Mouse (Mus musculus) myocyte (in vitro differentiated cells): ENCODE data around the gene H60c. TPM values are rescaled to one million over a fixed set of nuclear protein-coding genes. Genes with fewer than 3 reads are reported as not detected.

Experiments used
- H3K27me3 ChIP-seq: one replicate; pipeline ENCODE4 v1.6.1; 2011; ENCODE audit not compliant: control insufficient read depth, insufficient read depth, insufficient read length
- H3K36me3 ChIP-seq: one replicate; pipeline ENCODE4 v1.6.1; 2011; ENCODE audit not compliant: control insufficient read depth, insufficient read depth
- H3K4me2 ChIP-seq: one replicate; pipeline ENCODE4 v1.6.1; 2011; ENCODE audit warnings: low read depth, control low read depth
- H3K4me3 ChIP-seq: one replicate; pipeline ENCODE4 v1.5.1; 2011; ENCODE audit warnings: mild to moderate bottlenecking, control low read depth, moderate library complexity
- H3K79me2 ChIP-seq: one replicate; pipeline ENCODE4 v1.6.1; 2011; ENCODE audit not compliant: control insufficient read depth, insufficient read depth
- H3ac ChIP-seq: one replicate; pipeline ENCODE4 v1.6.1; 2011; ENCODE audit not compliant: control insufficient read depth, insufficient read length
- CEBPB ChIP-seq: IDR thresholded peaks from 2 replicates; pipeline ENCODE4 v1.6.1; 2011; ENCODE audit warnings: mild to moderate bottlenecking, moderate library complexity; ENCODE audit not compliant: poor library complexity, insufficient read depth, severe bottlenecking
- E2F4 ChIP-seq: IDR thresholded peaks from one replicate; pipeline ENCODE4 v1.6.1; 2011; ENCODE audit warnings: mild to moderate bottlenecking, control low read depth, moderate library complexity; ENCODE audit not compliant: insufficient read depth
- MAX ChIP-seq: IDR thresholded peaks from one replicate; pipeline ENCODE4 v1.6.1; 2011; ENCODE audit warnings: low read depth, mild to moderate bottlenecking, control low read depth
- MYOD1 ChIP-seq, 3 experiments: IDR thresholded peaks; one replicate each; pipeline ENCODE4 v1.6.1; 2011; ENCODE audit warnings: control low read depth in 2 of 3, low read depth in 2 of 3, mild to moderate bottlenecking in 2 of 3, moderate library complexity in 1 of 3; ENCODE audit not compliant: insufficient read length in 2 of 3, control insufficient read depth in 1 of 3
- MYOG ChIP-seq, 3 experiments: IDR thresholded peaks; one replicate each; pipeline ENCODE4 v1.6.1; 2011; ENCODE audit warnings: control low read depth in 2 of 3, low read depth in 2 of 3, mild to moderate bottlenecking in 2 of 3; ENCODE audit not compliant: insufficient read length in 2 of 3, control insufficient read depth in 1 of 3, insufficient read depth in 1 of 3
- POLR2A ChIP-seq: IDR thresholded peaks from one replicate; pipeline ENCODE4 v1.6.1; 2011; ENCODE audit warnings: low read depth, mild to moderate bottlenecking, control low read depth, moderate library complexity; ENCODE audit not compliant: insufficient read length
- POLR2AphosphoS2 ChIP-seq: IDR thresholded peaks from one replicate; pipeline ENCODE4 v1.6.1; 2011; ENCODE audit warnings: low read depth, control low read depth; ENCODE audit not compliant: insufficient read length
- REST ChIP-seq: IDR thresholded peaks from one replicate; pipeline ENCODE4 v1.6.1; 2011; ENCODE audit warnings: mild to moderate bottlenecking, control low read depth, moderate library complexity; ENCODE audit not compliant: insufficient read depth, insufficient read length
- SRF ChIP-seq: IDR thresholded peaks from one replicate; pipeline ENCODE4 v1.6.1; 2011; ENCODE audit warnings: low read depth; ENCODE audit not compliant: control insufficient read depth, insufficient read length
- TCF12 ChIP-seq: IDR thresholded peaks from one replicate; pipeline ENCODE4 v1.6.1; 2011; ENCODE audit warnings: mild to moderate bottlenecking, control low read depth; ENCODE audit not compliant: poor library complexity, insufficient read depth, severe bottlenecking
- TCF3 ChIP-seq: IDR thresholded peaks from one replicate; pipeline ENCODE4 v1.6.1; 2011; ENCODE audit warnings: low read depth, control low read depth; ENCODE audit not compliant: insufficient read length
- USF1 ChIP-seq: IDR thresholded peaks from one replicate; pipeline ENCODE4 v1.6.1; 2011; ENCODE audit warnings: low read depth, mild to moderate bottlenecking, control low read depth, moderate library complexity
- polyA plus RNA-seq: library from polyadenylated mRNA; unstranded; fragments of >200 nt; fragmentation: generic; extraction: Trizol; gene quantifications from one replicate; pipeline ENCODE4 v1.2.1, GENCODE M21; 2012; ENCODE audit warnings: missing spikeins

Gene H60c
- polyA plus RNA-seq, 1 experiment = not detected

- Histone ChIP-seq H3ac (no peak overlapping the region), H3K4me2 (no peak overlapping the region), H3K27me3 (no peaks in the 10 kb centered on the region), H3K36me3 (no peaks in the 10 kb centered on the region), H3K79me2 (no peaks in the 10 kb centered on the region), H3K4me3 (no peak overlapping the region)
- no peak for TF ChIP-seq MAX
- TF ChIP-seq CEBPB = no peak
- peak; percentile 56 for TF ChIP-seq USF1
- peak in 1 of 3 experiments; percentile 27 for TF ChIP-seq MYOG (IDR thresholded peaks at IDR 0.05; ENCODE audit: control insufficient read depth in 1 of 3, insufficient read depth in 1 of 3, insufficient read length in 2 of 3, low read depth in 2 of 3)
- TF ChIP-seq TCF12 = no peak
- peak in 1 of 3 experiments; percentile 58 for TF ChIP-seq MYOD1 (IDR thresholded peaks at IDR 0.05; ENCODE audit: control insufficient read depth in 1 of 3, insufficient read length in 2 of 3, low read depth in 2 of 3)
- TF ChIP-seq POLR2AphosphoS2 = no peak
- TF ChIP-seq SRF = no peak
- TF ChIP-seq POLR2A = no peak
- TF ChIP-seq TCF3 = no peak
- no peak for TF ChIP-seq REST
- TF ChIP-seq E2F4 = no peak
These were observed 13.5 kb upstream of the H60c start for GRCm38 (mm10) chr10:3281047-3281446.

DNA sequence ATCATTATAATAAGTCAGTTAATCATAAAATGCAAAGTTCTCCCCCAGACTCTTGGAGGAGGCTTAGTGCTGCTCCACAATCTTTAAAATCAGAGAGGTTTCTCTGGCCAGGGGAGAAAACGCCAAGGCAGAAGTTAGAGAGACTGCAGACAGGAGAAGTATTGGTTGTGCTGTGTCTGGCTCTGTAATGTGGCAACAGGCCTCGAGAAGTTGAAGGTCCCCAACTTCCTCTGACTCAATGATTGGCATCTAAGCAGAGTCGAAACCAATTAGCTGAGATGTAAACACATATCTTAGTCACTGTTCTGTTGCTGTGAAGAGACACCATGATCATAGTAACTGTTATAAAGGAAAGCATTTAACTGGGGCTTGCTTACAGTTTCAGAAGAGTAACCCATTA, 6.5 kb upstream of the H60c start:
- Histone ChIP-seq H3K79me2 (no peaks in the 10 kb centered on the region), H3K4me2 (no peak overlapping the region), H3K4me3 (no peak overlapping the region), H3K36me3 (no peaks in the 10 kb centered on the region), H3K27me3 (no peaks in the 10 kb centered on the region), H3ac (no peak overlapping the region)
- TF ChIP-seq TCF3 = no peak
- no peak for TF ChIP-seq CEBPB
- no peak for TF ChIP-seq POLR2AphosphoS2
- no peak for TF ChIP-seq TCF12
- TF ChIP-seq REST = no peak
- no peak for TF ChIP-seq MYOG (IDR thresholded peaks at IDR 0.05; ENCODE audit: control insufficient read depth in 1 of 3, insufficient read depth in 1 of 3, insufficient read length in 2 of 3, low read depth in 2 of 3)
- no peak for TF ChIP-seq SRF
- TF ChIP-seq E2F4 = no peak
- no peak for TF ChIP-seq POLR2A
- TF ChIP-seq MAX = no peak
- no peak for TF ChIP-seq USF1
- TF ChIP-seq MYOD1 (IDR thresholded peaks at IDR 0.05; ENCODE audit: control insufficient read depth in 1 of 3, insufficient read length in 2 of 3, low read depth in 2 of 3) = no peak

GRCm38 (mm10) chr10:3271036-3271435, 3.5 kb upstream of the H60c start:
- Histone ChIP-seq H3ac (no peak overlapping the region), H3K36me3 (no peaks in the 10 kb centered on the region), H3K4me2 (no peak overlapping the region), H3K27me3 (no peaks in the 10 kb centered on the region), H3K4me3 (no peak overlapping the region), H3K79me2 (no peaks in the 10 kb centered on the region)
- no peak for TF ChIP-seq E2F4
- no peak for TF ChIP-seq CEBPB
- no peak for TF ChIP-seq POLR2A
- TF ChIP-seq MYOG (IDR thresholded peaks at IDR 0.05; ENCODE audit: control insufficient read depth in 1 of 3, insufficient read depth in 1 of 3, insufficient read length in 2 of 3, low read depth in 2 of 3) = no peak
- no peak for TF ChIP-seq POLR2AphosphoS2
- TF ChIP-seq USF1 = no peak
- no peak for TF ChIP-seq REST
- no peak for TF ChIP-seq TCF12

- Histone ChIP-seq H3K4me3 (no peak overlapping the region), H3K36me3 (no peaks in the 10 kb centered on the region), H3ac (no peak overlapping the region), H3K79me2 (no peaks in the 10 kb centered on the region), H3K4me2 (no peak overlapping the region), H3K27me3 (no peaks in the 10 kb centered on the region)
- no peak for TF ChIP-seq SRF
- TF ChIP-seq TCF12 = no peak
- no peak for TF ChIP-seq MYOD1 (IDR thresholded peaks at IDR 0.05; ENCODE audit: control insufficient read depth in 1 of 3, insufficient read length in 2 of 3, low read depth in 2 of 3)
- no peak for TF ChIP-seq CEBPB
- no peak for TF ChIP-seq E2F4
- TF ChIP-seq MYOG (IDR thresholded peaks at IDR 0.05; ENCODE audit: control insufficient read depth in 1 of 3, insufficient read depth in 1 of 3, insufficient read length in 2 of 3, low read depth in 2 of 3) = no peak
- no peak for TF ChIP-seq POLR2AphosphoS2
- TF ChIP-seq REST = no peak
- TF ChIP-seq POLR2A = no peak
- no peak for TF ChIP-seq TCF3
- no peak for TF ChIP-seq USF1
- no peak for TF ChIP-seq MAX
These were observed 842 bp downstream of the H60c start for GRCm38 (mm10) chr10:3266729-3267128.

GRCm38 (mm10) chr10:3262784-3263183, 4.8 kb downstream of the H60c start:
- H3K36me3 ChIP-seq = no peaks in the 10 kb centered on the region
- H3K4me3 ChIP-seq = no peak overlapping the region
- no peak overlapping the region for H3ac ChIP-seq
- H3K4me2 ChIP-seq = no peak overlapping the region
- no peaks in the 10 kb centered on the region for H3K79me2 ChIP-seq
- H3K27me3 ChIP-seq = no peaks in the 10 kb centered on the region
- TF ChIP-seq TCF3 (no peak), SRF (no peak), MAX (no peak), USF1 (no peak), CEBPB (no peak), REST (no peak), TCF12 (no peak), POLR2AphosphoS2 (no peak), E2F4 (no peak)
